Mouse (Mus musculus): ENCODE results near the gene Kcnk12. TPM values are rescaled to one million over a fixed set of nuclear protein-coding genes. Genes with fewer than 3 reads are reported as not detected.

Gene Kcnk12
- polyA plus RNA-seq, 2 experiments, result 0.13 to 0.57 TPM

- Histone ChIP-seq H3K4me1 (replicated peaks; ENCODE audit: control insufficient read depth in 2 of 2, insufficient read depth in 2 of 2, low read length in 1 of 2) (no peaks in the 10 kb centered on the region), H3K4me3 (ENCODE audit: insufficient read depth in 1 of 2, low read depth in 2 of 2, low read length in 2 of 2) (no peak overlapping the region), H3K4me2 (ENCODE audit: low read depth) (no peak overlapping the region), H3K27ac (no peak overlapping the region), H3K36me3 (replicated peaks; ENCODE audit: control insufficient read depth, insufficient read depth, low read depth) (no peaks in the 10 kb centered on the region), H3K9ac (replicated peaks) (no peak overlapping the region), H3K27me3 (ENCODE audit: control insufficient read depth, insufficient read depth, low read length) (peaks cover 45% of the 10 kb centered on the region), H3K9me3 (ENCODE audit: control insufficient read depth, low read length) (no peaks in the 10 kb centered on the region)
- no peak for TF ChIP-seq CTCF (IDR thresholded peaks at IDR 0.05; ENCODE audit: low read depth)
- TF ChIP-seq EP300 (IDR thresholded peaks at IDR 0.05; ENCODE audit: low read depth), result no peak
- DNase-seq (ENCODE audit: low read depth in 3 of 3, low spot score in 3 of 3) (no peak), ATAC-seq (ENCODE audit: insufficient read depth) (no peak)
- WGBS (ENCODE audit: insufficient replicate concordance), result 47% methylated on average over 13 of the region's 13 CpGs
Observed at GRCm38 (mm10) chr17:87799212-87799947, 1.6 kb upstream of the Kcnk12 start.

GRCm38 (mm10) chr17:87798423-87798941, 688 bp upstream of the Kcnk12 start:
- ATAC-seq (ENCODE audit: insufficient read depth) (no peak), DNase-seq (ENCODE audit: low read depth in 3 of 3, low spot score in 3 of 3) (no peak)
- Histone ChIP-seq H3K9ac (replicated peaks) (no peak overlapping the region), H3K4me2 (ENCODE audit: low read depth) (peak overlapping the region; percentile 52), H3K4me3 (ENCODE audit: insufficient read depth in 1 of 2, low read depth in 2 of 2, low read length in 2 of 2) (peak overlapping the region in 1 of 2 experiments; percentile 38; a peak in 2 of 4 replicates), H3K27me3 (ENCODE audit: control insufficient read depth, insufficient read depth, low read length) (peaks cover 45% of the 10 kb centered on the region), H3K4me1 (replicated peaks; ENCODE audit: control insufficient read depth in 2 of 2, insufficient read depth in 2 of 2, low read length in 1 of 2) (no peaks in the 10 kb centered on the region), H3K36me3 (replicated peaks; ENCODE audit: control insufficient read depth, insufficient read depth, low read depth) (no peaks in the 10 kb centered on the region), H3K27ac (no peak overlapping the region), H3K9me3 (ENCODE audit: control insufficient read depth, low read length) (no peaks in the 10 kb centered on the region)
- under 1% methylated on average over 40 of the region's 40 CpGs for WGBS (ENCODE audit: insufficient replicate concordance)
- TF ChIP-seq EP300 (IDR thresholded peaks at IDR 0.05; ENCODE audit: low read depth) (no peak), CTCF (IDR thresholded peaks at IDR 0.05; ENCODE audit: low read depth) (no peak)

- ATAC-seq (ENCODE audit: insufficient read depth), result no peak
- Histone ChIP-seq H3K27ac (no peak overlapping the region), H3K9ac (replicated peaks) (no peak overlapping the region), H3K36me3 (replicated peaks; ENCODE audit: control insufficient read depth, insufficient read depth, low read depth) (no peaks in the 10 kb centered on the region), H3K4me1 (replicated peaks; ENCODE audit: control insufficient read depth in 2 of 2, insufficient read depth in 2 of 2, low read length in 1 of 2) (no peaks in the 10 kb centered on the region), H3K4me2 (ENCODE audit: low read depth) (peak overlapping the region; percentile 52), H3K4me3 (ENCODE audit: insufficient read depth in 1 of 2, low read depth in 2 of 2, low read length in 2 of 2) (peak overlapping the region; percentile 2 to 38; a peak in 2 of 4 replicates), H3K9me3 (ENCODE audit: control insufficient read depth, low read length) (no peaks in the 10 kb centered on the region), H3K27me3 (ENCODE audit: control insufficient read depth, insufficient read depth, low read length) (peaks cover 45% of the 10 kb centered on the region)
- no peak for DNase-seq (ENCODE audit: low read depth in 3 of 3, low spot score in 3 of 3)
- no peak for TF ChIP-seq CTCF (IDR thresholded peaks at IDR 0.05; ENCODE audit: low read depth)
- TF ChIP-seq EP300 (IDR thresholded peaks at IDR 0.05; ENCODE audit: low read depth), result no peak
- WGBS (ENCODE audit: insufficient replicate concordance), result under 1% methylated on average over 57 of the region's 72 CpGs
Observed at GRCm38 (mm10) chr17:87796881-87797416, 845 bp downstream of the Kcnk12 start.

- no peaks in the 10 kb centered on the region for H3K36me3 ChIP-seq (replicated peaks; ENCODE audit: control insufficient read depth, insufficient read depth, low read depth)
- 9% methylated on average over 12 of the region's 12 CpGs for WGBS (ENCODE audit: insufficient replicate concordance)
- no peak overlapping the region; the same call in 1 of the 2 replicates for H3K4me2 ChIP-seq (ENCODE audit: low read depth)
- DNase-seq (ENCODE audit: low read depth in 3 of 3, low spot score in 3 of 3) (no peak), ATAC-seq (ENCODE audit: insufficient read depth) (no peak)
- H3K27me3 ChIP-seq (ENCODE audit: control insufficient read depth, insufficient read depth, low read length), result peaks cover 45% of the 10 kb centered on the region
- no peak for TF ChIP-seq CTCF (IDR thresholded peaks at IDR 0.05; ENCODE audit: low read depth)
- no peak for TF ChIP-seq EP300 (IDR thresholded peaks at IDR 0.05; ENCODE audit: low read depth)
- H3K27ac ChIP-seq, result no peak overlapping the region
- no peak overlapping the region for H3K9ac ChIP-seq (replicated peaks)
- H3K9me3 ChIP-seq (ENCODE audit: control insufficient read depth, low read length), result no peaks in the 10 kb centered on the region
- H3K4me1 ChIP-seq (replicated peaks; ENCODE audit: control insufficient read depth in 2 of 2, insufficient read depth in 2 of 2, low read length in 1 of 2), result no peaks in the 10 kb centered on the region
- H3K4me3 ChIP-seq (ENCODE audit: insufficient read depth in 1 of 2, low read depth in 2 of 2, low read length in 2 of 2), result no peak overlapping the region; a peak in 1 of 4 replicates
Observed at GRCm38 (mm10) chr17:87795927-87796714, 1.7 kb downstream of the Kcnk12 start.

- 46% methylated on average over 5 of the region's 5 CpGs for WGBS (ENCODE audit: insufficient replicate concordance)
- peaks cover 45% of the 10 kb centered on the region for H3K27me3 ChIP-seq (ENCODE audit: control insufficient read depth, insufficient read depth, low read length)
- no peak overlapping the region for H3K27ac ChIP-seq
- no peaks in the 10 kb centered on the region for H3K4me1 ChIP-seq (replicated peaks; ENCODE audit: control insufficient read depth in 2 of 2, insufficient read depth in 2 of 2, low read length in 1 of 2)
- H3K4me3 ChIP-seq (ENCODE audit: insufficient read depth in 1 of 2, low read depth in 2 of 2, low read length in 2 of 2), result no peak overlapping the region
- H3K9ac ChIP-seq (replicated peaks), result no peak overlapping the region
- no peaks in the 10 kb centered on the region for H3K9me3 ChIP-seq (ENCODE audit: control insufficient read depth, low read length)
- DNase-seq (ENCODE audit: low read depth in 3 of 3, low spot score in 3 of 3) (no peak), ATAC-seq (ENCODE audit: insufficient read depth) (no peak)
- TF ChIP-seq CTCF (IDR thresholded peaks at IDR 0.05; ENCODE audit: low read depth) (no peak), EP300 (IDR thresholded peaks at IDR 0.05; ENCODE audit: low read depth) (no peak)
- H3K4me2 ChIP-seq (ENCODE audit: low read depth), result no peak overlapping the region
- no peaks in the 10 kb centered on the region for H3K36me3 ChIP-seq (replicated peaks; ENCODE audit: control insufficient read depth, insufficient read depth, low read depth)
Observed at GRCm38 (mm10) chr17:87794801-87795200, 3.0 kb downstream of the Kcnk12 start.

Measured in liver, embryonic 14.5 days (tissue).